Mouse (Mus musculus): ENCODE data around the gene Unc45b. TPM values are rescaled to one million over a fixed set of nuclear protein-coding genes. Genes with fewer than 3 reads are reported as not detected.

Gene Unc45b
- total and polyA plus RNA-seq, 3 experiments, result 0.08 to 0.26 TPM; not detected in 1

GRCm38 (mm10) chr11:82877726-82878344 lies 32.5 kb upstream of the Unc45b start:
- dilution Hi-C loops (cut with MboI; ENCODE audit: extremely low pct_ligation_motif_present, extremely low pct_unique_long_range_greater_than_20kb, low sequenced_read_pairs), result no loop called here

GRCm38 (mm10) chr11:82883180-82883579 lies 27.2 kb upstream of the Unc45b start:
- Histone ChIP-seq H3K27ac (ENCODE audit: insufficient read depth, low read depth) (no peak overlapping the region), H3K4me3 (replicated peaks in 1 of 3; ENCODE audit: low read depth in 2 of 3, low read length in 2 of 3, poor library complexity in 1 of 3) (no peak overlapping the region), H3K79me2 (replicated peaks; ENCODE audit: control insufficient read depth, extremely low read depth, insufficient read depth, poor library complexity, severe bottlenecking) (0 out of 2 replicates have a peak, but pooled peaks cover 3% of the 10 kb centered on the region), H3K36me3 (replicated peaks in 1 of 2; ENCODE audit: control insufficient read depth in 1 of 2, insufficient read depth in 1 of 2, low read length in 1 of 2) (peaks cover 38 to 78% of the 10 kb centered on the region in 2 experiments), H3K4me1 (ENCODE audit: control insufficient read depth in 1 of 2, insufficient read depth in 2 of 2) (peaks cover under 1 to 23% of the 10 kb centered on the region in 2 experiments), H3K9me3 (replicated peaks; ENCODE audit: low read length) (no peaks in the 10 kb centered on the region), H3K9ac (ENCODE audit: insufficient read depth, low read depth) (no peak overlapping the region), H3K4me2 (ENCODE audit: insufficient read depth, low read depth, poor library complexity, severe bottlenecking) (no peak overlapping the region), H3K27me3 (replicated peaks) (no peaks in the 10 kb centered on the region)
- TF ChIP-seq PAX5 (IDR thresholded peaks at IDR 0.05; ENCODE audit: low read length) (no peak), ZC3H11A (IDR thresholded peaks at IDR 0.05; ENCODE audit: low read depth, low read length) (no peak), RAD21 (IDR thresholded peaks at IDR 0.05; ENCODE audit: low read depth, low read length) (no peak), MYC (IDR thresholded peaks at IDR 0.05; ENCODE audit: low read depth, low read length) (no peak), CHD1 (IDR thresholded peaks at IDR 0.05; ENCODE audit: low read depth, low read length) (no peak), MEF2A (IDR thresholded peaks at IDR 0.05; ENCODE audit: borderline replicate concordance, low read depth, low read length) (no peak), TCF12 (IDR thresholded peaks at IDR 0.05; ENCODE audit: low read depth, low read length) (no peak), RCOR1 (conservative IDR thresholded peaks at IDR 0.05; ENCODE audit: low read depth, low read length) (no peak), ELF1 (IDR thresholded peaks at IDR 0.05; ENCODE audit: low read depth, low read length) (no peak), ETS1 (conservative IDR thresholded peaks at IDR 0.05; ENCODE audit: low read depth, low read length) (no peak), UBTF (IDR thresholded peaks at IDR 0.05; ENCODE audit: low read depth, low read length) (no peak), POLR2A (IDR thresholded peaks at IDR 0.05; ENCODE audit: low read depth, low read length) (no peak), NRF1 (IDR thresholded peaks at IDR 0.05; ENCODE audit: low read depth, low read length) (no peak), EP300 (IDR thresholded peaks at IDR 0.05; ENCODE audit: low read length) (no peak)
- dilution Hi-C loops (cut with MboI; ENCODE audit: extremely low pct_ligation_motif_present, extremely low pct_unique_long_range_greater_than_20kb, low sequenced_read_pairs), result no loop called here
- no peak for DNase-seq (ENCODE audit: extremely low read depth)
- in situ Hi-C loops (cut with MboI; ENCODE audit: low pct_ligation_motif_present, low pct_unique_long_range_greater_than_20kb, low sequenced_read_pairs), result loop anchor here (10.0 kb wide), 1 partner anchor 628 kb away; no protein-coding TSS in a partner anchor

More at GRCm38 (mm10) chr11:82877726-82878344, 32.5 kb upstream of the Unc45b start:
- Histone ChIP-seq H3K27me3 (replicated peaks) (no peaks in the 10 kb centered on the region), H3K79me2 (replicated peaks; ENCODE audit: control insufficient read depth, extremely low read depth, insufficient read depth, poor library complexity, severe bottlenecking) (no peaks in the 10 kb centered on the region), H3K4me2 (ENCODE audit: insufficient read depth, low read depth, poor library complexity, severe bottlenecking) (no peak overlapping the region), H3K4me1 (ENCODE audit: control insufficient read depth in 1 of 2, insufficient read depth in 2 of 2) (peaks cover 0 to 3% of the 10 kb centered on the region in 2 experiments; a peak in 1 of 4 replicates), H3K4me3 (replicated peaks in 1 of 3; ENCODE audit: low read depth in 2 of 3, low read length in 2 of 3, poor library complexity in 1 of 3) (no peak overlapping the region), H3K9ac (ENCODE audit: insufficient read depth, low read depth) (no peak overlapping the region), H3K27ac (ENCODE audit: insufficient read depth, low read depth) (no peak overlapping the region), H3K36me3 (replicated peaks in 1 of 2; ENCODE audit: control insufficient read depth in 1 of 2, insufficient read depth in 1 of 2, low read length in 1 of 2) (peaks cover 31 to 58% of the 10 kb centered on the region in 2 experiments), H3K9me3 (replicated peaks; ENCODE audit: low read length) (peaks cover 2% of the 10 kb centered on the region)
- TF ChIP-seq BHLHE40 (IDR thresholded peaks at IDR 0.05; ENCODE audit: low read depth, low read length), result no peak
- TF ChIP-seq JUND (conservative IDR thresholded peaks at IDR 0.05; ENCODE audit: low read depth, low read length), result no peak
- TF ChIP-seq CHD2 (IDR thresholded peaks at IDR 0.05; ENCODE audit: low read length), result no peak
- TF ChIP-seq NRF1 (IDR thresholded peaks at IDR 0.05; ENCODE audit: low read depth, low read length), result no peak
- no peak for TF ChIP-seq POLR2AphosphoS2 (IDR thresholded peaks at IDR 0.05; ENCODE audit: low read depth, low read length)
- TF ChIP-seq JUN (IDR thresholded peaks at IDR 0.05; ENCODE audit: insufficient read depth, low read depth, low read length), result no peak
- TF ChIP-seq ZNF384 (IDR thresholded peaks at IDR 0.05; ENCODE audit: low read depth, low read length), result no peak
- no peak for TF ChIP-seq SMC3 (IDR thresholded peaks at IDR 0.05; ENCODE audit: low read depth, low read length)
- no peak for TF ChIP-seq TCF12 (IDR thresholded peaks at IDR 0.05; ENCODE audit: low read depth, low read length)
- TF ChIP-seq ZC3H11A (IDR thresholded peaks at IDR 0.05; ENCODE audit: low read depth, low read length), result no peak
- DNase-seq (ENCODE audit: extremely low read depth), result no peak
- in situ Hi-C loops (cut with MboI; ENCODE audit: low pct_ligation_motif_present, low pct_unique_long_range_greater_than_20kb, low sequenced_read_pairs), result no loop called here
